Mouse (Mus musculus): ENCODE results near the gene Tle2. TPM values are rescaled to one million over a fixed set of nuclear protein-coding genes. Genes with fewer than 3 reads are reported as not detected.

Tle2 gene
- 1.5 and 2.6 TPM in 2 replicates for total RNA-seq (2017)

DNA sequence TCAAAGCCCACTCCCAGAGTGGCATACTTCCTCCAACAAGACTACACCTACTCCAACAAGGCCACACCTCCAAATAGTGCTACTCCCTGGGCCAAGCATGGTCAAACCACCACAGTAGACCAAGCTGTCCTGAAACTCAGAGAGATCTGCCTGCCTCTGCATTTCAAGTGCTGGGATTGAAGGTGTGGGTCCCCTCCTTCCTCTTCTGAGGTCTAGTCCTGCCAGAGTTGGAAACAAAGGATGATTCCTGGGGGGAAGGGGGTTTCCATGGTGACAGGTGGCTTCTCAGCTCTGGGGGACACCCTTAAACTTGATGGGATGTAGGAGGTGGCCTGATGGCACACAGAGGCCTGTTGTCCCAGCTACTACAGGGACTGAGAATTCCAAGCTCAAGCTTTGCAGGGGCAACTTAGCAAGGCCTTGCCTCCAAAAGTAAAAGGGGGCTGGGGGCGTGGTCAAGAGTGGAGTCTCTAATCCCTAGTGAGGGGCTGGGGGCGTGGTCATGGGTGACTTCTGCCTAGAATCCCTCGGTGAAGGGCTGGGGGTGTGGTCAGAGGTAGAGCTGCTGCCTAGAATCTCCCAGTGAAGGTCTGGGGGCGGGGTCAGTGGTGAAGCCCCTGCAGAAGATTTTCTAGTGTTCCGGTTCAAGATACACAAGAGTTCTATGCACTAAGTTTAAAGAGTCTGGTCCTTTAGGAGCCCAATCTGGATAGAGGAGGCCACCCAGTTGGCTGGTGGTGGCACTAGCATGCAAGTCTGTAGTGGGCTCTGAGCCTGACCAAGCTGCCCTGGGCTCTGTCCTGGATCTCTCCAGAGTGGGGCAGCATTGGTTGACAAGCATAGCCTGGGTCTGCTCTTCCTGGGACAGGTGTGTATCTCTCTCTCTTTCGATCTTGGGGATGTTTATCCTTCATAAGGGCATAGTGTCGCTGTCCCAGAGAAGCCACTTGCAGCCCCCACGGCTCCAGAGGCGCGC is at the start of gene Tle2:
Gene Tle2, plus strand, starts transcription at position 481 of the 976 bp plus-strand sequence.
- ATAC-seq (ENCODE audit: extremely low read depth, insufficient number of reproducible peaks, low FRiP score, poor library complexity, severe bottlenecking), result no peak

DNA sequence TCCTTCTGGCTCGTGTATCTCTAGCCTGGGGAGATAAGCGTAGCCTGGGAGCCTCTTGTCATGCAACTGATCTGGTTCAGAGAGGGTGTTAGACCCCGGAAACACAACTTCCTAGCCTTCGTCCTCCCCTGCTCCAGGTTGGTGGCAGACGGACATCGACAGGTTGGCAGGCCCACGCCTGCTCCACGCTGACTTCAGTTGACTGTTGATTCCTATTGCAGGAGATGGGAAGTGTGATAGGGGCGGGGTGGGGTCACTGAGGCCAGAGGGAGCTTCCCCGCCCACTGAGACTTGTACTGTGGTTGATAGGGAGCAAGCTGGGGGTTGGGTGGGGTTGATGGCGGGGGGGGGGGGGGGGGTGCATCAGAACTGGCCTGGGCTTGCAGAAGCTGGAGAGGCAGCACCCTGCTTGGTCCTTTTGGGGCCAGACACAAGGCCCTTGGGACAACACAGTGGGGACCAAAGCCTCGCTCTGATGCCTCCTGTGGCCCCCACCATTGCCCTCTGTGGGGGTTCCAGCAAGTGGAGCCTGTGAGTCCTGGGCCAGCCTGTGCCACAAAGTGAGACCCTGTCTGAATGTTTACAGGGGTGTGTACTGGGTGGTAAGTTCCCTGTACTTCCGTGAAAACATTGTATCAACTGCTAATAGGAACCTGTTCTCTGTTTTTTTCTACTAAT is 49.2 kb upstream of the Tle2 start:
- ATAC-seq (ENCODE audit: extremely low read depth, insufficient number of reproducible peaks, low FRiP score, poor library complexity, severe bottlenecking), result no peak

DNA sequence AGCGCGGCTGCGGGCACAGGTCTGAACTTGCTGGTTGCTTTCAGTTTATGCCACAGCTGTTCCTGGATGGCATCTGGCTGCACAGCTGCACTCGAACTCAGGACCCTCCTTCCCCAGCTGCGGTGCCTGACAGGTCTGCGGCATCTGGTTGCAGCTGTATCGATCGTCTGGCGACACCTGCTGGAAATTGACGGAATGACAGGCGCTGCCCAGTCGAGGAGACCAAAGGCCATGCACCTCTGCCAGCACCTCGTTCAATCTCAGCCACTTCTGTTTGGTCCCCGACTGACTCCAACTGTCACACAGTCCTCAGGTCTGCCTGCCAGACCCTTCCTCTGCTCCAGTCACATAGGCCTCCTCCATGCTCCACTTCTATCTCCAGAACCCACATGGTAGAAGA is 47.6 kb upstream of the Tle2 start:
- ATAC-seq (ENCODE audit: extremely low read depth, insufficient number of reproducible peaks, low FRiP score, poor library complexity, severe bottlenecking), result peak; percentile 82

DNA sequence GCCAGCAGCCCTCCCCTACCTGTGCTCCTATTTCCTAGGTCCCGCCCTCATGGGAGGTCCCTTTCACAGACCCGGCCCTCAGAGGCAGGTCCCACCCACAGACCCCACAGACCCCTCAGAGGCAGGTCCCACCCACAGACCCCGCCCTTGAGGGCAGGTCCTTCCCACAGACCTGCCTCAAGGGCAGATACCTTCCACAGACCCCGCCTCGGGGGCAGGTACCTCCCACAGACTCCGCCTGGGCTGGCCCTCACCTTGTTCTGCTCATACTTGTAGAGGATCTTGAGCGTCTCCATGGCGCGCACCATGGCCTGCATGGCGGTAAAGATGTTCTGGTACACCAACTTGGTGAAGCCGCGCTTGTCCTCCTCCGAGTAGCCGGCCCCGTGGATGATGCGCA is 39.5 kb upstream of the Tle2 start:
- ATAC-seq (ENCODE audit: extremely low read depth, insufficient number of reproducible peaks, low FRiP score, poor library complexity, severe bottlenecking), result no peak

DNA sequence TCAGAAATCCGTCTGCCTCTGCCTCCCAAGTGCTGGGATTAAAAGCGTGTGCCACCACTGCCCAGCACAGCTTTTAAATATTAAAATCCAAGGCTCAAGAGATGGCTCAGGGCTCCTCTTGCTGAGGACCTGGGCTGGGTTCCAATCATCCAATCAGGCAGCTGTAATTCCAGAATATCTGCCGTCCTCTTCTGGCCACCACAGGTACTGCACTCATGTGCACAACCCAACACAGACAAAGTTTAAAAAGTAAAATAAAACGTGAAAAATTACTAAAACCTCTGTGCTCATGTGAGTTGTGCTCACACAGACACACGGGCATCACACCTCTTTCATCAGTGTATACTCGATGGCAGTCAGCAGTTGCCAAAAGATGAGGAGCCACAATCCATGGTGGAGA is 37.6 kb upstream of the Tle2 start:
- ATAC-seq (ENCODE audit: extremely low read depth, insufficient number of reproducible peaks, low FRiP score, poor library complexity, severe bottlenecking), result no peak

DNA sequence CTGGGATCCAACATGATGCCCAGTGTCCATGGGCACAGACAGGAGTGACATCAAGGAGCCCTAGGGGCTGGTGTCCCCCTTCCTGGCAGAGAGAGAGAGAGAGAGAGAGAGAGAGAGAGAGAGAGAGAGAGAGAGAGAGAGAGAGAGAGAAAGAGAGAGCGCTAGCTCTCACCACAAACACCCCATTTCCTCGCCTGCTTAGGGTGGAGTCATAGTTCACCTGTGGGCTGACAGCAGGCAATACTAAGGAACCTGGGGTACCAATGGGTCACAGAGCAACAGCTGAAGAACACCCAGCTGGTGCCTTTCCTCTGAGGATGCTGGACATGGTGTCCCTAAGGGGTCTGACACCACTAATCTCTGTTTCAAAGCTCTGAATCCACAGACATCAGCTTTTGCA is 36.9 kb upstream of the Tle2 start:
- ATAC-seq (ENCODE audit: extremely low read depth, insufficient number of reproducible peaks, low FRiP score, poor library complexity, severe bottlenecking), result no peak

DNA sequence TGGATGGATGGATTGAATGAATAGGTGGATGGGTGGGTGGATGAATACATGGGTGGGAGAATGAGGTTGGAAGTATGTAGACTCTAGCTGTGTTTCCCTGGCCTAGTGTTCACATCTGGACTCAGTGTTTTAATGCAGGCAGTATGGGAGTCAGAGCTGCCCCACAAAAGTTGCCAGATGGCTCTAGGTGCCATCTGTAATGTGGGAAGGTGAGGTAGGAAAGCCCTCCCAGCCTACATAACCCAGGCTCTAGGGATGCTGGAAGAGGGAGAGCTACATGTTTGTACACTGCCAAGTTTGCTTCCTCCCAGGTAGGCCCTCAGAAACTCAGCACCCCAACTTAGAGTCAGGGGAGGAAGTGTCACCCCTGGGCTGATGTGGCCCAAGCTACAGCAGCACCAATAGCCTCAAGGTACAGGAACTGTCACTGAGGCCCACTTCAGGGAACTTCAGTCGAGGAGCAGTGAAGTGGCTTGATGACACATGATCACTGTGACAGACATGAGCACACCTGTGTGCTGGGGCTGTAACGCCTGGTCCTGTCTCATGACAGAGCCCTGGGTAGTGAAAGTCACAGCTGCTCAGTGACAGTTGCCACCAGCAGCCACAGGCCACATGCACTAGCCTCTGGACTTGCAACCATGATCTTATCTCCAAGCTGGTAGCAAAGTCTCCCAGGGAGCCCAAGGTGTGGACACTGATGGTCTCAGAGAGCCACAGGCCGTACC is 35.9 kb upstream of the Tle2 start:
- 0 out of 2 replicates have a peak, but pooled peaks have one; percentile 17 for ATAC-seq (ENCODE audit: extremely low read depth, insufficient number of reproducible peaks, low FRiP score, poor library complexity, severe bottlenecking)

DNA sequence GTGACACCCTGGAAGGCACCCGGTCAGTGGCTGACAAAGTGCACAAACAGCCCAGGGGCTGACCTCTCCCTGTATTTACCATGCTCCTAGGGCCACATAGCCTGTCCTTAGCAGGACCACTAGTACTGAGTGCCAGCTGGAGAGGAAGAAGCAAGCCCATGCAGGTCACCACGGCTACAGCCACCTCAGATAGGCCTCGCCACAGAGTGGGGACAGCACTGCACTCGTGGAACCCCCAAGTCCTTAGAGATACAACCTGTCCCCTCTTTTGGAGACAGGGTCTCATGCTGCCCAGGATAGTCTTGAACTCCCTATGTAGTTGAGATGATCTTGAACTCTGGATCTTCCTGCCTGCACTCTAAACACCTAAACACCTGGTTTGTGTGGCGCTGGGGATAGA is 33.0 kb upstream of the Tle2 start:
- ATAC-seq (ENCODE audit: extremely low read depth, insufficient number of reproducible peaks, low FRiP score, poor library complexity, severe bottlenecking), result no peak

DNA sequence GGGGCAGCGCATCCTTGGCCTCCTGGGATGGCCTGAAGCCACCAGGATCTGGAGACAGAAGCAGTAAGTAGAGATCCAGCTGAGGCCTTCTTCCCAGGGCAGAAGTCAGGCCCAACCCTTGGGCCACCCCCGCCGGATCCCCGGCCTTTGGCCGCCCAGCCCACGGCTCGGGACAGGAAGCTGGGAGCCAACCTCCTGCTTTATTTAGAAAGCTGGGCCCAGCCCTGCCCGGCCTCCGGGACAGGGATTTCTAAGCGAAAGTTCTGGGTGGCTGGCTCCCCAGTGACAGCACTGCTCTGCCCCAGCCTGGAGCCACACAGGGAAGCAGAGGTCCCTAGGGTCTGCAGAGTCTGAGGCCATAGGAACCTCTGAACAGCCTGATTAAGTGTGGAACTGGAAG is 32.6 kb upstream of the Tle2 start:
- ATAC-seq (ENCODE audit: extremely low read depth, insufficient number of reproducible peaks, low FRiP score, poor library complexity, severe bottlenecking), result no peak

DNA sequence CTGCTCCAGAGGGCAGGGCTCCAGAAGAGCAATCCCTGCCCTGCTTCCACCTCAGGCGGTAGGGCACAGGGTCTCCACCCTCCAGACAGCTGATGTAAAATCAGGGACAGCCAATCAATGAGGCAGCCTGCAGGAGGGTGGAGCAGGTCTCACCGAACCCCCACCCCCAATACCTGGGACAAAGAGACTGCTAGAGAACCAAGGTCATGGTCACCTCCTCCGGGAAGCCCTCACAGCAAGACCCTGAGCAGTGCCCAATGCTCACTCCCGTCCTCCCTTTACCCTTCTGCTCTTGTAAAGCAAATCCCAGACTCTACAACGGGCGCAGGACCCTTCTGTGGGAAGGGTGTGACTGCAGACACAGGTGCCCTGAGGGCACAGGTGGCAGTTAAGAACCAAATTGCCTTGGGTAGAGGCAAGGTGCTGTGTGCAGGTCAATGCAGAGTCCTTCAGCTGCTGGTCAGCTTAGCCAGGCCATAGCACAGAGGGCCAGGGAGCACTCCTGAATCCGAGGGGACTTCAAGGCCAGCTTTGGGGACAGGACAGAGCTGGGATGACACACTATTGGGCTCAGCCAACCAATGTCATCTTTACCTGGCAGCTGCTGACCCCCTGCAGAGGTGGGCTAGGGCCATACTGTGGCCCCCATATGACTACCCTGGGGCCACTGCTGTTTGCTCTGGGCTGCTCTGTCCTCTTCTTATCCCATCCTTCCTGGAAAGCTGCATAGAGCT is 31.5 kb upstream of the Tle2 start:
- no peak for ATAC-seq (ENCODE audit: extremely low read depth, insufficient number of reproducible peaks, low FRiP score, poor library complexity, severe bottlenecking)

DNA sequence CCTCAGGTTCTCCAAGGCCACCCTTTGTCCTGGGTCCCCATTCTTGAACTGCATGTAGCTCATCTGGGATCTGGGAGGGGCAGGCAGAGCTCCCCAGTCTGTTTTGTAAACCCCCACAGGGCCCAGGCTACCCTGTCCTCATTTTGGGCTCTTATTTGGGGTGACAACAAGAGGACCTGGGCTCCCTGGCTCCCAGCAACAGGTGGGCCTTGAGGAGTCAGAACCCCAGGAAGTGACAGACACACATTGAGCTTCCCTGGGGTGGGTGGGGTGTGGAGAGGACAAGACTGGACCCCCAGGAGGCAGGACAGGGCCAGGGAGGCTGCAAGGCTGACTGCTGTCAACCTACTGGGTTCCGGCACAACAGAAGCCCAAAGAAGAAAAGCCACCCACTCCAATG is 30.7 kb upstream of the Tle2 start:
- ATAC-seq (ENCODE audit: extremely low read depth, insufficient number of reproducible peaks, low FRiP score, poor library complexity, severe bottlenecking), result no peak

DNA sequence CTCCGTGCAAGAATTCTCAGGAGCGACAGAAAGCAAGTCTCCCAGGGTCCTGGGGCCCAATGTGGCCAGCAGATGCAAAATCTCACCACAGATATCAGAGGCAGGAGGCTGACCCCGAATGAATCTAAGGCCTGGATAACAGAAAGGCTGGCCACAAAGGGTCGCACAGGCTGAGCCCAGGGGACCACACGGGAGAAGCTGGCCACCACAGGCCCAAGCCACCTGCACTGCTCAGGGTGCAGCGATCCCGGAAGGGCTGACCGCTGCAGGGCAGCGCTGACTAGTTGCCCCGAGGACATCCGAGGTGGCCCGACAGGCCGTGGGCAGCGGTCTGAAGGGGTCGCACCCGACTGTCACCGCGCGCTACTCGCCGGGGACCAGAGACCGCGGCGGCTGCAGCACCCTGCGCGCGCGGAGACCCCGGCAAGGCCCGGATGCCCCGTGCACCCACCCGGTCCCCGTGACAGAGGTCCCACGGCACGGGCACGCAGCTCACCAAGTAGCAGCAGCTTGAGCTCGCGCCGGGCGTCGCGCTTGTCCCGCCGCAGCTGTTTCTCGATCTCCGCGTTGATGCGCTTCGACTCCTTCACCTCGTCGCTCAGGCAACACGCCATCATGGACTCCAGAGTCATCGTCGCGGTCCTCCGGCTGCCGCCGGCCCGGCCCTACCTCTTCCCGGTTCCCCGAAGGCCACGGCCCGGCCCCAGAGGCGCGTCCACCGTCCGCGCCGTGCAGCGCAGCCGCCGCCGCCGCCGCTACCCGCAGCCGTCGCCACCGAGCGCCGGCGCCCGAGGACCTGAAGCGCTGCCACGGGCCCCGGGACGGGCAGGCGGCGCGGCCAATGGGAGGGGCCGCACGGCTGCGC is 29.8 kb upstream of the Tle2 start:
- no peak for ATAC-seq (ENCODE audit: extremely low read depth, insufficient number of reproducible peaks, low FRiP score, poor library complexity, severe bottlenecking)

DNA sequence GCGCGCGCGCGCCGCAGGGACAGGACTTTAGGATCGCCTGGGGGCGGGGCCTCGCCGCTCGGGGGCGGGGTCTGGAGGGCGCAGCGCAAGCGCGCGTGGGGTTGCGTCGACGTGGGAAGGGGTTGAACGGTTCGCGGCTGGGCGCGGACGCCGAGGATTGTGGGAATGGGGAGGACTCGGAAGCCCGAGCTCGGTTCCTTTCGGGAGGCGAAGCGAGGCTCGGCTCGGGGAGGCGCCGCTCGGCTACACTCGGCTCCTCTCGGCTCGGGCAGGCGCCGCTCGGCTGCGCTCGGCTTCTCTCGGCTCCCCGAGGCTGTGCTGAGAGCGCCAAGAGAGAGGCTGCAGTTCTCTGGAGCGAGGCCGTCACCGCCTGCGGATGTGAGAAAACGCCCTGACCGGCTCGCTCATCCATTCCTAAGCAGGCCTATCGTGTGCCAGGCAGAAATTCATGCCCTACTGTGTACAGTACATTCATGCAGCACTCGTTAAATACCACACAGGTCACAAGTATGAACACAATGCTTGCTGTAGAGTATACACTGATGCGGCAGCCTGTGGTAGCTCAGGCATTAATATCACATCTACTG is 29.1 kb upstream of the Tle2 start, which contains the start of gene Gna11:
Gene Gna11, minus strand, starts transcription at position 30 of the 587 bp plus-strand sequence.
- ATAC-seq (ENCODE audit: extremely low read depth, insufficient number of reproducible peaks, low FRiP score, poor library complexity, severe bottlenecking), result peak; percentile 88

DNA sequence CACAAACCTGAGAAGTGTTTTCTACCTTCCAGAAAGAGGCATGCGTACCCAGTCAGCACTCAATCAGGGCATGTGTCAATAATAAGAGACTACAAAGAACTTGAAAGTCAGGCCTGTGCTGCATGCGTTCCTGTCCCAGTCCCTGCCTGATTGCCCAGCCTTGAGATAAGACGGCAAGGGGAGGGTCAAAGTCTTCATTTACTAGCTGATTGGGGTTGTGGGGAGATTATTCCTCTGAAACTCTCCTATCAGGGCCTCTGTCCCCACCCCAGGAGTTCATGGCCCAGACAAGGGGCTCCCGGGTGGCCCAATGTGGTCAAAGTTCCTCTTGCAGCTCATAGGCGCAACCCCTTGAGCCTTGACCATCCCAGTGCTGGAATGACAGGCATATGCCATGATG is 28.0 kb upstream of the Tle2 start:
- ATAC-seq (ENCODE audit: extremely low read depth, insufficient number of reproducible peaks, low FRiP score, poor library complexity, severe bottlenecking), result no peak

DNA sequence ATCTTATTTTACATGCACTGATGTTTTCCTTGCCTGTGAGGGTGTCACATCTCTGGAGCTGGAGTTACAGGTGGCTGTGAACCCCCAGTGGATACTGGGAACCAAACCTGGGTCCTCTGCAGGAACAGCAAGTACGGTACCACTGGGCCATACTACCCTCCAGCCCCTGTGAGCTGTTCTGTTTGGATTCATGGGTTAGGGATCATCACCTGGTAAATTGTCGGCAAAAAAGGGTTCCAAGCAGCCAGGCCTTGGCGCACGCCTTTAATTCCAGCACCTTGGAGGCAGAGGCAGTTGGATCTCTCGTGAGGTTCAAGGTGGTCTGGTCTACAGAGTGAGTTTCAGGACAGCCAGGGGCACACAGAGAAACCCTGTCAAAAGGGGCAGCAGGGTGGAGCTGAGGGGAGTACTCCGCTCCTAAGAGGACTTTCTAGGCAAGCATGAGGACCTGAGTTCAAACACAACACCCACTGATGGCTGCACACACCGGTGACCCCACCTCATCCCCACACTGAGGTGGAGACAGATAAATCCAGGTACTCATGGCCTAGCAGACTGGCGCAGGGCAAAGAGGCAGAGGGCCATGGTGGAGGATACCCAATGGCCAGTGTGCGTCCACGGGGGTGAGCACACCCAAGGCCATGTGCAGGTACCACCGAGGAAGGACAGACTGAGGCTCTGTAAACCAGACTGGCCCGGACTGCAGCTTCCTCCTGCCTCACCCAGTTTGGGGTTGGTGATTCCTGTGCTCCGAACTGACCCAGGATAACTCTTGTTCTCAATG is 27.4 kb upstream of the Tle2 start:
- no peak for ATAC-seq (ENCODE audit: extremely low read depth, insufficient number of reproducible peaks, low FRiP score, poor library complexity, severe bottlenecking)

DNA sequence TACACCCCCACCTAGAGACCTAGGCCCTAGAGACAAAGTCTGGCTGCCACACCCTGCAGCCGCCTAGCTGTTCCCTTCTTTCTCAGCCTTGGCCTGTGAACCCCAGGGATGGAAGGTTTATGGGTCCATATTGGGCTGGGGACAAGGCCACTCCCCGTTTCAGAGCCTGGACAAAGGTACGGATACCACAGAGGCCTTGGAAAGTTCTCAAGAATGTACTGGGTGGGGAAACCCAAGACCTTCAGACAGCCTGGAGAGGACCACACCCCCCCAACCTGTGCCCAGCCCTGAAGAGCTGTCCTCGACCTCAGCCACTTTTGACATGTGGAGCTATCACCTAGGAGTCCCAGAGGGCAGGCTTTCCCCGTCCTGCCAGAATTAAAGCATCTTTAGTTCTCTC is 25.4 kb upstream of the Tle2 start:
- ATAC-seq (ENCODE audit: extremely low read depth, insufficient number of reproducible peaks, low FRiP score, poor library complexity, severe bottlenecking), result no peak

DNA sequence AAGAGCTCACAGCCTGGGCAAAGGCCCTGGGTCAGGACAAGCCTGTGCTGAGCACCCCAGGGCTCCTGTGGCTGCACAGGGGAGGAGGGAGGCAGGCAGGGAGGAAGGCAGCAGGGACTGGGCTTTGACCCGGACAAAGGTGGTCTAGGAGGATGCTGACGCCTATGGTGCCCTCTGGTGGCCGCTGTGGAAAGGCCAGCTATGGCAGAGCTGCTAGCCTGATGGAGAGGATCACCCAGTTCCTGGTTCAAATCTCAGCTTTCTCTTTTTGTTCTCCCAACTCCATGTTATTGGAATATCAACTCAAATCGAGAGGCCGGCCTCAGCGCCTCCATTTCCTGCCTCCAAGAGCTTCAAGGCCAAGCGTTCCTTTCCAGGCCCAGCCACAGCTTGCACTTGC is 24.1 kb upstream of the Tle2 start:
- peak; percentile 42; the same call in 1 of the 2 replicates for ATAC-seq (ENCODE audit: extremely low read depth, insufficient number of reproducible peaks, low FRiP score, poor library complexity, severe bottlenecking)

All from neutrophil, adult 5-6 weeks (primary cell).